10 mouse cellular contexts compared by ENCODE assay signal in genomic region chr15:101175131-101175460, GRCm38 (mm10). TPM values are rescaled to one million over a fixed set of nuclear protein-coding genes. Genes with fewer than 3 reads are reported as not detected.
DNase-seq lines count a peak whose midpoint lies in the region; ATAC-seq and TF ChIP-seq lines count a peak whose summit lies in the region.
"Had no signal": no experiment of that assay in that cellular context is flagged by ENCODE, and none has a peak within 500 bp of the region (broad histone marks: within the 10 kb centered on the region; RNA-seq: fewer than 3 reads in every experiment).

No protein-coding gene starts in this region.

- H3K9ac ChIP-seq in liver, embryonic 12.5 days: peak overlapping the region; percentile 90; the same call in 1 of the 2 replicates
- peak overlapping the region; percentile 98 for H3K9ac ChIP-seq in stomach, postnatal 0 days (ENCODE audit: low read length)

- H3K27me3 ChIP-seq in heart, embryonic 10.5 days (ENCODE audit: insufficient read depth, poor library complexity, severe bottlenecking): peaks cover 14% of the 10 kb centered on the region; the same call in 1 of the 2 replicates
- H3K27me3 ChIP-seq in thymus, adult 2 months (ENCODE audit: control insufficient read depth, insufficient read depth, low read length): no peaks in the 10 kb centered on the region
- H3K27me3 ChIP-seq in liver, embryonic 12.5 days (replicated peaks): peaks cover 30% of the 10 kb centered on the region
- H3K27me3 ChIP-seq in stomach, postnatal 0 days (ENCODE audit: control insufficient read depth, insufficient read depth, low read length): no peaks in the 10 kb centered on the region

- no peak for ATAC-seq in liver, embryonic 12.5 days
- no peak for ATAC-seq in stomach, postnatal 0 days (ENCODE audit: low FRiP score, low TSS enrichment)
- no peak for ATAC-seq in granulocyte monocyte progenitor cell, adult 5-6 weeks (replicated peaks; ENCODE audit: poor library complexity, severe bottlenecking)

- no peak for TF ChIP-seq POLR2A in thymus, adult 2 months (IDR thresholded peaks at IDR 0.05; ENCODE audit: control insufficient read depth, extremely low read depth, insufficient read depth, low read length, poor library complexity)

- H3K36me3 ChIP-seq in heart, embryonic 10.5 days: no peaks in the 10 kb centered on the region
- no peaks in the 10 kb centered on the region for H3K36me3 ChIP-seq in thymus, adult 2 months (ENCODE audit: control insufficient read depth, insufficient read depth, low read length)
- no peaks in the 10 kb centered on the region for H3K36me3 ChIP-seq in liver, embryonic 12.5 days
- no peaks in the 10 kb centered on the region for H3K36me3 ChIP-seq in stomach, postnatal 0 days (ENCODE audit: control insufficient read depth, insufficient read depth, low read length)

- H3K4me1 ChIP-seq in heart, embryonic 10.5 days: peaks cover 57% of the 10 kb centered on the region
- peaks cover 17% of the 10 kb centered on the region for H3K4me1 ChIP-seq in thymus, adult 2 months (replicated peaks; ENCODE audit: control insufficient read depth, insufficient read depth, low read length)
- H3K4me1 ChIP-seq in liver, embryonic 12.5 days: peaks cover 74% of the 10 kb centered on the region
- H3K4me1 ChIP-seq in stomach, postnatal 0 days (replicated peaks; ENCODE audit: control insufficient read depth, insufficient read depth): peaks cover 6% of the 10 kb centered on the region; the same call in 1 of the 2 replicates

- H3K9me3 ChIP-seq in heart, embryonic 10.5 days: no peaks in the 10 kb centered on the region
- H3K9me3 ChIP-seq in liver, embryonic 12.5 days (replicated peaks): no peaks in the 10 kb centered on the region
- H3K9me3 ChIP-seq in stomach, postnatal 0 days (ENCODE audit: control insufficient read depth, low read length): no peaks in the 10 kb centered on the region

- no peak for DNase-seq in heart, embryonic 10.5 days (ENCODE audit: low spot score)
- no peak for DNase-seq in heart, postnatal 25 days (ENCODE audit: low spot score)
- no peak for DNase-seq in thymus, adult 2 months
- no peak for DNase-seq in thymus, postnatal 36 days
- no peak for DNase-seq in stomach, postnatal 0 days (ENCODE audit: low spot score)
- no peak for DNase-seq in cerebellum, postnatal 4 days (ENCODE audit: low spot score in 2 of 2)

- H3K4me3 ChIP-seq in heart, embryonic 10.5 days: peak overlapping the region; percentile 97
- peak overlapping the region; percentile 71; the same call in 1 of the 2 replicates for H3K4me3 ChIP-seq in thymus, adult 2 months (ENCODE audit: control insufficient read depth, insufficient read depth, low read length)
- H3K4me3 ChIP-seq in liver, embryonic 12.5 days: peak overlapping the region; percentile 78
- peak overlapping the region; percentile 96 for H3K4me3 ChIP-seq in stomach, postnatal 0 days (ENCODE audit: low read depth, low read length)

- H3K4me2 ChIP-seq in liver, embryonic 12.5 days: peak overlapping the region; percentile 98
- peak overlapping the region; percentile 84 for H3K4me2 ChIP-seq in stomach, postnatal 0 days (replicated peaks; ENCODE audit: low read depth)

- H3K27ac ChIP-seq in heart, embryonic 10.5 days: peak overlapping the region; percentile 98
- H3K27ac ChIP-seq in thymus, adult 2 months (ENCODE audit: control insufficient read depth, insufficient read depth, low read length): no peak overlapping the region
- H3K27ac ChIP-seq in liver, embryonic 12.5 days: no peak overlapping the region
- peak overlapping the region; percentile 93 for H3K27ac ChIP-seq in stomach, postnatal 0 days (replicated peaks)

- intact Hi-C loops in heart, postnatal 25 days (cut with DNase I): loop anchor here (2.0 kb wide), 1 partner anchor 28 kb away; no protein-coding TSS in a partner anchor

- TF ChIP-seq EP300 in stomach, postnatal 0 days (optimal IDR thresholded peaks at IDR 0.05): no peak

- no peak for TF ChIP-seq CTCF in thymus, adult 2 months (IDR thresholded peaks at IDR 0.05; ENCODE audit: borderline replicate concordance, control insufficient read depth, extremely low read depth, insufficient read depth, low read length, poor library complexity)
- TF ChIP-seq CTCF in stomach, postnatal 0 days (IDR thresholded peaks at IDR 0.05; ENCODE audit: low read depth): no peak

- WGBS in heart, embryonic 10.5 days: 18% methylated on average over 5 of the region's 5 CpGs
- 25% methylated on average over 5 of the region's 5 CpGs for WGBS in thymus, adult 2 months
- 9% methylated on average over 5 of the region's 5 CpGs for WGBS in liver, embryonic 12.5 days (ENCODE audit: insufficient replicate concordance)
- WGBS in stomach, postnatal 0 days: 7% methylated on average over 5 of the region's 5 CpGs

RNA-seq across cellular contexts. Expression of gene Acvr1b, which starts 1.2 kb away (rescaled TPM):
- 5.4 and 5.6 TPM in 2 replicates for polyA plus RNA-seq in heart, embryonic 10.5 days (2016; fragmentation: Nextera tagmentation; extraction: Ambion mirVana)
- total RNA-seq in heart, postnatal 25 days (2021): 10 to 100 TPM; 11.7 to 14.5 TPM
- polyA plus RNA-seq in thymus, adult 2 months (2012; rRNA removed): 34.9 and 35.3 TPM in 2 replicates
- polyA plus RNA-seq in liver, embryonic 12.5 days (2016; fragmentation: Nextera tagmentation; extraction: Ambion mirVana): 1.9 and 2.2 TPM in 2 replicates
- polyA plus RNA-seq in stomach, postnatal 0 days (2015; fragmentation: Nextera tagmentation; extraction: Ambion mirVana): 6.9 and 8.1 TPM in 2 replicates
- total RNA-seq in granulocyte monocyte progenitor cell, adult 5-6 weeks (2014; fragmentation: Nextera tagmentation): 6.9 and 8.7 TPM in 2 replicates
- 6.9 and 9.9 TPM in 2 replicates for total RNA-seq in granulocyte monocyte progenitor cell, adult 5-6 weeks (2017)

RNA-seq across cellular contexts. Expression of gene Acvrl1, which starts 46.8 kb away (rescaled TPM):
- polyA plus RNA-seq in heart, embryonic 10.5 days (2016; fragmentation: Nextera tagmentation; extraction: Ambion mirVana): 2.7 and 5.2 TPM in 2 replicates
- 10 to 100 TPM; 23.2 to 31.5 TPM for total RNA-seq in heart, postnatal 25 days (2021)
- 27.2 and 34.2 TPM in 2 replicates for polyA plus RNA-seq in thymus, adult 2 months (2012; rRNA removed)
- 1.8 TPM in 2 replicates for polyA plus RNA-seq in liver, embryonic 12.5 days (2016; fragmentation: Nextera tagmentation; extraction: Ambion mirVana)
- polyA plus RNA-seq in stomach, postnatal 0 days (2015; fragmentation: Nextera tagmentation; extraction: Ambion mirVana): 13.5 and 15.2 TPM in 2 replicates
- total RNA-seq in granulocyte monocyte progenitor cell, adult 5-6 weeks (2014; fragmentation: Nextera tagmentation): 0.30 TPM in 1 of 2 replicates, not detected in the other
- total RNA-seq in granulocyte monocyte progenitor cell, adult 5-6 weeks (2017): 0.73 and 2.7 TPM in 2 replicates

RNA-seq across cellular contexts. Expression of gene Grasp, which starts 48.9 kb away (rescaled TPM):
- 3.4 and 5.0 TPM in 2 replicates for polyA plus RNA-seq in heart, embryonic 10.5 days (2016; fragmentation: Nextera tagmentation; extraction: Ambion mirVana)
- total RNA-seq in heart, postnatal 25 days (2021): 10 to 100 TPM in 1 of 2 experiments, 1 to 10 TPM in 1; 9.4 to 12.3 TPM
- polyA plus RNA-seq in thymus, adult 2 months (2012; rRNA removed): 10.2 and 15.4 TPM in 2 replicates
- polyA plus RNA-seq in liver, embryonic 12.5 days (2016; fragmentation: Nextera tagmentation; extraction: Ambion mirVana): 0.81 and 1.3 TPM in 2 replicates
- 2.0 TPM in 2 replicates for polyA plus RNA-seq in stomach, postnatal 0 days (2015; fragmentation: Nextera tagmentation; extraction: Ambion mirVana)
- 3.2 and 4.1 TPM in 2 replicates for total RNA-seq in granulocyte monocyte progenitor cell, adult 5-6 weeks (2014; fragmentation: Nextera tagmentation)
- 0.26 and 1.0 TPM in 2 replicates for total RNA-seq in granulocyte monocyte progenitor cell, adult 5-6 weeks (2017)

RNA-seq across cellular contexts. Expression of gene Ankrd33, which starts 59.5 kb away (rescaled TPM):
- not detected in 2 replicates for polyA plus RNA-seq in heart, embryonic 10.5 days (2016; fragmentation: Nextera tagmentation; extraction: Ambion mirVana)
- total RNA-seq in heart, postnatal 25 days (2021): not detected
- polyA plus RNA-seq in thymus, adult 2 months (2012; rRNA removed): not detected in 2 replicates
- not detected in 2 replicates for polyA plus RNA-seq in liver, embryonic 12.5 days (2016; fragmentation: Nextera tagmentation; extraction: Ambion mirVana)
- polyA plus RNA-seq in stomach, postnatal 0 days (2015; fragmentation: Nextera tagmentation; extraction: Ambion mirVana): not detected in 2 replicates
- not detected in 2 replicates for total RNA-seq in granulocyte monocyte progenitor cell, adult 5-6 weeks (2014; fragmentation: Nextera tagmentation)
- not detected in 2 replicates for total RNA-seq in granulocyte monocyte progenitor cell, adult 5-6 weeks (2017)
- total RNA-seq: layer of hippocampus, adult 18-20 months had no signal
- polyA plus RNA-seq: C2C12 had no signal

Comparison
In these comparisons a context has a peak if more than half of its experiments do, and no peak if none do; other contexts are left out.
1. H3K27ac ChIP-seq: peak in heart, embryonic 10.5 days (single experiment) and stomach, postnatal 0 days (single experiment); none in thymus, adult 2 months (single experiment) and liver, embryonic 12.5 days (single experiment).
2. Peak in every context shown above with its lines, with median percentiles within 50 percentile points of each other: H3K4me3 ChIP-seq.